Mouse (Mus musculus): ENCODE results near the gene Rnf11. TPM values are rescaled to one million over a fixed set of nuclear protein-coding genes. Genes with fewer than 3 reads are reported as not detected.

Gene Rnf11
- total and polyA plus RNA-seq, 3 experiments, result 14.0 to 44.9 (median 44.4) TPM

DNA sequence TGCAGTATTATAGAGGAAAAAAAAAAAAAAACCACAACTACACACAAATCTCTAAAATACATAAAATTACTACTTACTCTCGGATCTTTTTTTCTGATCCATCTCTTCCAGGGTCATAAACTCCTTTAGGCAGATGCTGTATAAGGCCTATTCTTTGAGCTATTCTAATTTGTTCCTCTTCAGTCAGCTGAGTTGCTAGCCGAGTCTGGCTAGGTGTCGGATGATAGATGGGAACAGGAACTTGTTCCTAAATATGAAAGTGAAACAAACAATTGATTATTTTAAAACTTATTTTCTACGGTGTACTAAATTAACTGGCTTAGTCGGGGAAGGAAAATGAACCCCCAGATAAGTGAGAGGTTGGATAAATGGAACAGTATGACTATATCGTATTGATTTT lies 27.7 kb downstream of the Rnf11 start:
- H3K4me3 ChIP-seq (ENCODE audit: low read depth, low read length), result no peak overlapping the region
- H3K4me1 ChIP-seq (ENCODE audit: insufficient read depth, low read depth, low read length), result peaks cover 7% of the 10 kb centered on the region; the same call in 1 of the 2 replicates
- no peaks in the 10 kb centered on the region for H3K27me3 ChIP-seq (ENCODE audit: insufficient read depth, low read length)
- no peaks in the 10 kb centered on the region for H3K9me3 ChIP-seq (replicated peaks)
- ATAC-seq (ENCODE audit: extremely low read depth, insufficient number of reproducible peaks, low FRiP score, poor library complexity, severe bottlenecking), result no peak
- H3K36me3 ChIP-seq (replicated peaks), result peaks cover 20% of the 10 kb centered on the region
- TF ChIP-seq GATA1 (IDR thresholded peaks at IDR 0.05; ENCODE audit: borderline replicate concordance, low read length) (no peak), GATA2 (IDR thresholded peaks at IDR 0.05; ENCODE audit: borderline replicate concordance, low read depth, low read length) (no peak), CTCF (IDR thresholded peaks at IDR 0.05; ENCODE audit: low read depth, low read length) (no peak), POLR2AphosphoS5 (IDR thresholded peaks at IDR 0.05; ENCODE audit: insufficient replicate concordance, low read depth, low read length) (no peak)
- no peak for DNase-seq (ENCODE audit: low spot score)

DNA sequence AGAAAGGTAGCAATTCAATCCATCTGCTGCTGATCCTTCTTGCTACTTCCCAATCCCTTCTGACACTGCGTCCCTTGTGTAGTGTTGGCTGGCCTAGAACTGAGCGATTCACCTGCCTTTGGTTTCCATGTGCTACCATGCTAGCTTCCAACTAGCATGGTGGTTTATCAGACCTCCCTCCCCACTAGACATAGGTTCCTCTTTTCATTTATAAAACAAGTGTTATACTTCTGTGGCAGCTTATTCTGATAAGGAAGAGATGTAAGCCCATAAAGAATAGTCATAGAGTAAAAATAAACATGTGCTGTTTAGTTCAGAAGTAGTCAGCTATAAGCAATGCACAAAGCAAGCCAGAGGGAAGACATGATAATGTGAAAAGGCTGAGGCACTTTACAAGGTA lies 36.0 kb downstream of the Rnf11 start:
- H3K27me3 ChIP-seq (ENCODE audit: insufficient read depth, low read length), result no peaks in the 10 kb centered on the region
- H3K36me3 ChIP-seq (replicated peaks), result peaks cover 35% of the 10 kb centered on the region
- H3K4me1 ChIP-seq (ENCODE audit: insufficient read depth, low read depth, low read length), result peaks cover 65% of the 10 kb centered on the region
- no peak for DNase-seq (ENCODE audit: low spot score)
- ATAC-seq (ENCODE audit: extremely low read depth, insufficient number of reproducible peaks, low FRiP score, poor library complexity, severe bottlenecking), result no peak
- TF ChIP-seq GATA1 (IDR thresholded peaks at IDR 0.05; ENCODE audit: borderline replicate concordance, low read length) (no peak), TAL1 (conservative IDR thresholded peaks at IDR 0.05; ENCODE audit: low read depth, low read length) (no peak), POLR2AphosphoS5 (IDR thresholded peaks at IDR 0.05; ENCODE audit: insufficient replicate concordance, low read depth, low read length) (no peak), GATA2 (IDR thresholded peaks at IDR 0.05; ENCODE audit: borderline replicate concordance, low read depth, low read length) (no peak), CTCF (IDR thresholded peaks at IDR 0.05; ENCODE audit: low read depth, low read length) (no peak)
- no peaks in the 10 kb centered on the region for H3K9me3 ChIP-seq (replicated peaks)
- no peak overlapping the region for H3K4me3 ChIP-seq (ENCODE audit: low read depth, low read length)

DNA sequence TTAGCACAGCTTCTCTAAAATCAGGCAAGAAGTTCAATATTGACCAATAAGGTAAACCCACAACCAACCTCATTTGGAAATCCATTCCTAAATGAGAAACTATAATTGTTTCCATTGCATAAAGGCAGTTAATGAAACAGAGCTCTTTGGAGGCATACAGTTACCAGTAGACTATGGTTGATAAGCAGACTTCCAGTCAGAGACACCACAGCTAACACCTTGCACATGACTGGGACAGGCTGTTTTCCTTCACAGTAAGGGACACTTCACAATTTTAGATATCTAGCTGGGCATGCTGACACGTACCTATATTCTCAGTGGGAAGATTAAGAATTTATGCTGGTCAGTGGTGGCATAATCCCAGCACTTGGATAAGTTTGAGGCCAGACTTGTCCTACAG lies 38.6 kb downstream of the Rnf11 start:
- TF ChIP-seq CTCF (IDR thresholded peaks at IDR 0.05; ENCODE audit: low read depth, low read length) (no peak), GATA2 (IDR thresholded peaks at IDR 0.05; ENCODE audit: borderline replicate concordance, low read depth, low read length) (no peak), TAL1 (conservative IDR thresholded peaks at IDR 0.05; ENCODE audit: low read depth, low read length) (no peak), GATA1 (IDR thresholded peaks at IDR 0.05; ENCODE audit: borderline replicate concordance, low read length) (no peak), POLR2AphosphoS5 (IDR thresholded peaks at IDR 0.05; ENCODE audit: insufficient replicate concordance, low read depth, low read length) (no peak)
- no peaks in the 10 kb centered on the region for H3K27me3 ChIP-seq (ENCODE audit: insufficient read depth, low read length)
- DNase-seq (ENCODE audit: low spot score) (no peak), ATAC-seq (ENCODE audit: extremely low read depth, insufficient number of reproducible peaks, low FRiP score, poor library complexity, severe bottlenecking) (peak; percentile 41; the same call in 1 of the 2 replicates)
- H3K4me1 ChIP-seq (ENCODE audit: insufficient read depth, low read depth, low read length), result peaks cover 74% of the 10 kb centered on the region
- H3K9me3 ChIP-seq (replicated peaks), result no peaks in the 10 kb centered on the region
- no peak overlapping the region for H3K4me3 ChIP-seq (ENCODE audit: low read depth, low read length)
- peaks cover 49% of the 10 kb centered on the region for H3K36me3 ChIP-seq (replicated peaks)

DNA sequence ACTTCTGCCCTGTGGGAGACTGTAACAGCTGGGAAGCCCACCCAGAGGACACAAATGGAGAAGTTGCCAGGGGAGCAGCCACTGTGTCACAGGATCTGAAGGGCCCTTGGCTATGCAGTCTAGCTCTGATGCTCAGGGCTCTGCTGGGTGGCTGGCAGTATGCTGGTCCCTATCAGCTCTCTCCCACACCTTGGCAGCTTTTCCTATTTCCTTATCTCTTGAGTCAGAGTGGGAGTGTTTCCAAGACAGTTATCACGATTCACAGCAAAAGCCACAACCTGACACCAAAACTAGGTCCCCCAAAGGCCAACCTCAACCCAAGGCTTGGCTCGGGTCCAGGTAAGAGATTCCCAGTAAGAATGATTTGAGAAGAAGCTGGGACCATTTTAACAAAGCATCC lies 39.1 kb downstream of the Rnf11 start:
- Histone ChIP-seq H3K27me3 (ENCODE audit: insufficient read depth, low read length) (no peaks in the 10 kb centered on the region), H3K9me3 (replicated peaks) (no peaks in the 10 kb centered on the region), H3K36me3 (replicated peaks) (peaks cover 49% of the 10 kb centered on the region), H3K4me3 (ENCODE audit: low read depth, low read length) (peak overlapping the region; percentile 20; the same call in 1 of the 2 replicates), H3K4me1 (ENCODE audit: insufficient read depth, low read depth, low read length) (peaks cover 74% of the 10 kb centered on the region)
- ATAC-seq (ENCODE audit: extremely low read depth, insufficient number of reproducible peaks, low FRiP score, poor library complexity, severe bottlenecking) (peak; percentile 93), DNase-seq (ENCODE audit: low spot score) (peak; percentile 66)
- TF ChIP-seq POLR2AphosphoS5 (IDR thresholded peaks at IDR 0.05; ENCODE audit: insufficient replicate concordance, low read depth, low read length) (no peak), TAL1 (conservative IDR thresholded peaks at IDR 0.05; ENCODE audit: low read depth, low read length) (peak; percentile 91), GATA2 (IDR thresholded peaks at IDR 0.05; ENCODE audit: borderline replicate concordance, low read depth, low read length) (no peak), CTCF (IDR thresholded peaks at IDR 0.05; ENCODE audit: low read depth, low read length) (no peak), GATA1 (IDR thresholded peaks at IDR 0.05; ENCODE audit: borderline replicate concordance, low read length) (no peak)

DNA sequence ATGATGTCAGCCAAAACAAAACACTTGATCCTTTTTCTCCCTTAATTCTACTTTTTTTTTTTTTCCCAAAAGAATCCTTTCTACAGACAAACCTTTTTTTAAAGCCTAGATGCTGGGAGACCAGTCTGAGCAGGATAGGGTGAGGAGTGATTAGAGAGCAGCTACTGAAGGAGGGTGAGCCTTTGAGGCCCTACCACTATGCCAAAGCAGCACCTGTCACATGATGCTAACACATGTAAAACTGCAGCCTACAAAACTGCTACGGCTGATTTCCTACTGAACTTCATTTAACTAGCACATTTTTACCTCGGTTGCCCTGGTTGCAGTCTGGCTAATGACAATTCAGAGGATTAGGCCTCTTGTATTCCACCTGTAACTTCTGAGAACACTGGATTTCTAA lies 39.6 kb downstream of the Rnf11 start:
- ATAC-seq (ENCODE audit: extremely low read depth, insufficient number of reproducible peaks, low FRiP score, poor library complexity, severe bottlenecking), result peak; percentile 22; the same call in 1 of the 2 replicates

DNA sequence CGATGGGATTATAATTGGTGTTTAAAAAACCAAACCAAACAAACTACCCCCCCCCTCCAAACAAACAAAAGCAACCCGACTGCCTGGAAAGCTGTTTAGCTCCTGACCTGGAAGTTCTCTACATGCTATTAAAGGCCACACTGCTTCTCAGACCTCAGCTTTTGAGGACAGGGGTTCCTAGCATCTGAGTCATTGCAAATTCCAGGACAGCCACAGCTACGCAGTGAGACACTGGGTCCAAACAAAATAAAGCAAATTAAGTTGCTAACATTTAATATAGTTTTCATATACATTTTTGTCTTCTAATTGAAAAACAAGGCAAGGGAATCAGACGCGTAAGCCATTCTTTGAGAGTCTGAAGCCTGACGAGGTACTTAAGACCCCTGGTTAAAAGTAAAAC lies 40.1 kb downstream of the Rnf11 start:
- peaks cover 79% of the 10 kb centered on the region for H3K4me1 ChIP-seq (ENCODE audit: insufficient read depth, low read depth, low read length)
- ATAC-seq (ENCODE audit: extremely low read depth, insufficient number of reproducible peaks, low FRiP score, poor library complexity, severe bottlenecking) (no peak), DNase-seq (ENCODE audit: low spot score) (no peak)
- TF ChIP-seq CTCF (IDR thresholded peaks at IDR 0.05; ENCODE audit: low read depth, low read length) (no peak), GATA2 (IDR thresholded peaks at IDR 0.05; ENCODE audit: borderline replicate concordance, low read depth, low read length) (no peak), GATA1 (IDR thresholded peaks at IDR 0.05; ENCODE audit: borderline replicate concordance, low read length) (no peak), POLR2AphosphoS5 (IDR thresholded peaks at IDR 0.05; ENCODE audit: insufficient replicate concordance, low read depth, low read length) (no peak), TAL1 (conservative IDR thresholded peaks at IDR 0.05; ENCODE audit: low read depth, low read length) (no peak)
- H3K27me3 ChIP-seq (ENCODE audit: insufficient read depth, low read length), result no peaks in the 10 kb centered on the region
- H3K4me3 ChIP-seq (ENCODE audit: low read depth, low read length), result no peak overlapping the region
- H3K36me3 ChIP-seq (replicated peaks), result peaks cover 52% of the 10 kb centered on the region
- H3K9me3 ChIP-seq (replicated peaks), result no peaks in the 10 kb centered on the region

More for the DNA sequence above, 39.6 kb downstream of the Rnf11 start:
- DNase-seq (ENCODE audit: low spot score), result no peak
- H3K4me3 ChIP-seq (ENCODE audit: low read depth, low read length), result no peak overlapping the region; the same call in 1 of the 2 replicates
- no peaks in the 10 kb centered on the region for H3K9me3 ChIP-seq (replicated peaks)
- H3K36me3 ChIP-seq (replicated peaks), result peaks cover 51% of the 10 kb centered on the region
- H3K4me1 ChIP-seq (ENCODE audit: insufficient read depth, low read depth, low read length), result peaks cover 78% of the 10 kb centered on the region
- no peaks in the 10 kb centered on the region for H3K27me3 ChIP-seq (ENCODE audit: insufficient read depth, low read length)
- no peak for TF ChIP-seq GATA2 (IDR thresholded peaks at IDR 0.05; ENCODE audit: borderline replicate concordance, low read depth, low read length)
- no peak for TF ChIP-seq GATA1 (IDR thresholded peaks at IDR 0.05; ENCODE audit: borderline replicate concordance, low read length)
- no peak for TF ChIP-seq POLR2AphosphoS5 (IDR thresholded peaks at IDR 0.05; ENCODE audit: insufficient replicate concordance, low read depth, low read length)
- TF ChIP-seq TAL1 (conservative IDR thresholded peaks at IDR 0.05; ENCODE audit: low read depth, low read length), result no peak
- TF ChIP-seq CTCF (IDR thresholded peaks at IDR 0.05; ENCODE audit: low read depth, low read length), result no peak
